Mouse (Mus musculus): Measurements from ENCODE around the gene Irgc1. TPM values are rescaled to one million over a fixed set of nuclear protein-coding genes. Genes with fewer than 3 reads are reported as not detected.

The Irgc1 gene
- polyA plus RNA-seq, 1 experiment from 2014 or later = not detected

DNA sequence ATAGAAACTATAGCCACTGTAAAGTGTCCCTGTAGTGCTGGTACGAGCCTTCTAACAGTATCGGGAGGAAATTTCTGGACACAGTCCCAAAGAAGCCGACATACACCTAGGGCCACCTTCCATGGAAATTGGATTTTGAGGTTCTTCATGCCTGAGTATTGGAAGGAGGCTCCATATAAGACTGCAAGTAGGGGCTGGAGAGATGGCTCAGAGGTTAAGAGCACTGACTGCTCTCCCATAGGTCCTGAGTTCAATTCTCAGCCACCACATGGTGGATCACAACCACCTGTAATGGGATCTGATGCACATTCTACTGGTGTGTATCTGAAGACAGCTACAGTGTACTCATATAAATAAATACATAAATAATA, 52.0 kb downstream of the Irgc1 start:
- Histone ChIP-seq H3K4me3 (ENCODE audit: control insufficient read depth in 1 of 2, insufficient read depth in 1 of 2, low read depth in 1 of 2, low read length in 2 of 2) (peak overlapping the region; percentile 61 to 83), H3K9me3 (ENCODE audit: control insufficient read depth, low read length) (peaks cover 4% of the 10 kb centered on the region; the same call in 1 of the 2 replicates), H3K27me3 (ENCODE audit: control insufficient read depth, insufficient read depth, low read length) (no peaks in the 10 kb centered on the region), H3K9ac (ENCODE audit: low read length) (peak overlapping the region; percentile 76), H3K4me1 (ENCODE audit: control insufficient read depth in 2 of 2, insufficient read depth in 2 of 2, low read length in 2 of 2) (peaks cover 3% of the 10 kb centered on the region in 2 experiments; a peak in 2 of 4 replicates), H3K27ac (replicated peaks in 1 of 2; ENCODE audit: control insufficient read depth in 1 of 2, insufficient read depth in 1 of 2, low read depth in 2 of 2, low read length in 2 of 2) (peak overlapping the region; percentile 73 to 97), H3K4me2 (ENCODE audit: low read length) (peak overlapping the region; percentile 58), H3K36me3 (ENCODE audit: control insufficient read depth, insufficient read depth, low read length) (peaks cover 30% of the 10 kb centered on the region)
- ATAC-seq (ENCODE audit: insufficient number of reproducible peaks, insufficient read depth, low FRiP score, low read depth) = no peak
- WGBS = 14% methylated on average over 3 of the region's 3 CpGs

DNA sequence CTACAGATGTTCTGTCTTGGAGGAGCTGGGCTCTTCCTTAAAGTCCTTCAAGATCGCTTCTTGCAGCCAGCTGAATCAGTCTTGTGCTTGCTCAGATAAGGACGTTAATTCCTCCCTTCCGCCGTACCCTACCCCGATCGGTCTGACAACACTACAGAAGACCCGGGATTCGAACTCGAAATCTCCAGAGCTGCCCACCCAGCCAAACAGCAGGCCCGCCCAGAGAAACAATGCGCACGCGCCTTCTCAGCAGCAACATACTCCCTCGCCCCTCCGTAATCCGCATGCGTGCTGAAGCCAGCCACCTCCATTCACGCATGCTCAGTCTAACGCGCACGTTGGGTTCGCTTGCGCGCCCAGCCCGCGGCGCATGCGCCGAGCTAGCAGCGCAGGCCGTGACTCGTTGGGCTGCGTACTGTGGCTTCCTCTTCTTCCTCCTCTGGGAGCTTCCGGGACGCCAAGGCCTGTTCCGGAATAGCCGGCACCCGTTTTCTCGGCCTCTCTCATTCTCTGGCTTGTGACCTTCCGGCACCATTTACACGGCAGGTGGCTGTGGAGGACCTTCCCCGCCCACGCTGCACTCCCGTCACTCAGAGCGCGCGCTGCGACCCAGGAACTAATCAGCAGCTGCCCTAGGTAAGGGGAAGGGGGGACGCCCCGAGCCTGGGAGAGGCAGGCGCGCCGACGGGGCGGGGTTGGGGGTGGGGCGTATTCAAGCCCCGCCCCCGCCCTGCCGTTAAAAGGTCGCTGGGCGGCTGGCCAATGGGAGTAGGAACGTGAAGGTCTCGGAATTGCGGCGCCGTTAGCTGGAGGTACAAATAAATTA, 52.6 kb downstream of the Irgc1 start, which contains the start of gene Smg9:
TSS of gene Smg9 (plus strand) at position 364 of the 826 bp plus-strand sequence.
- Histone ChIP-seq H3K36me3 (ENCODE audit: control insufficient read depth, insufficient read depth, low read length) (peaks cover 24% of the 10 kb centered on the region), H3K9me3 (ENCODE audit: control insufficient read depth, low read length) (peaks cover 4% of the 10 kb centered on the region; the same call in 1 of the 2 replicates), H3K4me1 (ENCODE audit: control insufficient read depth in 2 of 2, insufficient read depth in 2 of 2, low read length in 2 of 2) (peaks cover 3% of the 10 kb centered on the region in 2 experiments; a peak in 2 of 4 replicates), H3K4me2 (ENCODE audit: low read length) (peak within 1 kb of the TSS; percentile 58), H3K4me3 (ENCODE audit: control insufficient read depth in 1 of 2, insufficient read depth in 1 of 2, low read depth in 1 of 2, low read length in 2 of 2) (peak within 1 kb of the TSS; percentile 61 to 83), H3K27ac (replicated peaks in 1 of 2; ENCODE audit: control insufficient read depth in 1 of 2, insufficient read depth in 1 of 2, low read depth in 2 of 2, low read length in 2 of 2) (peak within 1 kb of the TSS; percentile 97 to 99), H3K27me3 (ENCODE audit: control insufficient read depth, insufficient read depth, low read length) (no peaks in the 10 kb centered on the region), H3K9ac (ENCODE audit: low read length) (peak within 1 kb of the TSS; percentile 76)
- WGBS = 3% methylated on average over 66 of the region's 66 CpGs
- peak; percentile 96 for ATAC-seq (ENCODE audit: insufficient number of reproducible peaks, insufficient read depth, low FRiP score, low read depth)

DNA sequence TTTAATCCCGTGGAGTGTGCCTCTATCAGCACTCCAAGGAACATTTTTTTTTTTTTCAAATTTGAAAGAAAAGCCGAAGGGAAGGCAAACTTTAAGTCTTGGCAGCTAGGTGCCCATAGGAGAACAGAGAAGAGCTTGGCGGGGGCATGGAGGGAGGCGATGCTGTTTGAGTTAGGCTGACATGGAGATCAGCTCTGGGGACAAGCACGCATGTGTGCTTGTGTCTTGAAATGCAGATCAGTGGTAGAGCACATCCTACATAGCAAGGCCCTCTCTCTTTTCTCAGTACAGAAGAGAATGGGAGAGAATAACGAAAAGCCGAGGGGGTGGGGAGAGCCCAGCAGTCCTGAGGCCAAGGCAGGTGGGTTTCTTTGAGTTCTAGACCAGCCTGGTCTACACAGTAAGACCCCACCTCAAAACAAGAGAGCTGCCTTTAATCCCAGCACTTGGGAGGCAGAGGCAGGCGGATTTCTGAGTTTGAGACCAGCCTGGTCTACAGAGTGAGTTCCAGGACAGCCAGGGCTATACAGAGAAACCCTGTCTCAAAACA, 53.7 kb downstream of the Irgc1 start:
- WGBS = 95% methylated on average over 8 of the region's 8 CpGs
- Histone ChIP-seq H3K9ac (ENCODE audit: low read length) (no peak overlapping the region), H3K4me3 (ENCODE audit: control insufficient read depth in 1 of 2, insufficient read depth in 1 of 2, low read depth in 1 of 2, low read length in 2 of 2) (no peak overlapping the region), H3K27me3 (ENCODE audit: control insufficient read depth, insufficient read depth, low read length) (no peaks in the 10 kb centered on the region), H3K4me1 (ENCODE audit: control insufficient read depth in 2 of 2, insufficient read depth in 2 of 2, low read length in 2 of 2) (peaks cover 3% of the 10 kb centered on the region in 2 experiments; a peak in 2 of 4 replicates), H3K27ac (replicated peaks in 1 of 2; ENCODE audit: control insufficient read depth in 1 of 2, insufficient read depth in 1 of 2, low read depth in 2 of 2, low read length in 2 of 2) (no peak overlapping the region), H3K36me3 (ENCODE audit: control insufficient read depth, insufficient read depth, low read length) (peaks cover 15% of the 10 kb centered on the region), H3K4me2 (ENCODE audit: low read length) (no peak overlapping the region), H3K9me3 (ENCODE audit: control insufficient read depth, low read length) (peaks cover 4% of the 10 kb centered on the region; the same call in 1 of the 2 replicates)
- no peak for ATAC-seq (ENCODE audit: insufficient number of reproducible peaks, insufficient read depth, low FRiP score, low read depth)

DNA sequence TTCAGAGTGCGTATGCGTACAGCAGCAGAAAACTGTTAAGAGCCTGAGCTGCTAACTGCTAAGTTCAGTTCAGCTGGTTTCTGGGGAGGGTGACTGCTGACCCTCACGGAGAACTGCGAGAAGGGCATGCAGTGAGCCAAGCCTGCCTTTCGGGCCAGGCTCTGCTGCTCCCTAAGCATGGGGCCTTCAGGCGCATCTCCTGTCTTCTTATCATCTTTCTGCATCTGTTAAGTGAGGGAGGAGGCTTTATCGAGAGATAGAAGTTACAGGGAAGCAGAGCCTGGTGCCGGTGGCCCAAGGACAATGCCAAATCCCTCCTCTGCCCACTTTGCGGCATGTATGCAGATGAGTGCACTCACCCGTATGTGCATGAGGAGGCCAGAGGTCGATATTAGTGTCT, 55.3 kb downstream of the Irgc1 start:
- Histone ChIP-seq H3K4me2 (ENCODE audit: low read length) (no peak overlapping the region), H3K27ac (replicated peaks in 1 of 2; ENCODE audit: control insufficient read depth in 1 of 2, insufficient read depth in 1 of 2, low read depth in 2 of 2, low read length in 2 of 2) (no peak overlapping the region), H3K9ac (ENCODE audit: low read length) (no peak overlapping the region), H3K36me3 (ENCODE audit: control insufficient read depth, insufficient read depth, low read length) (0 out of 2 replicates have a peak, but pooled peaks cover 1% of the 10 kb centered on the region), H3K4me1 (ENCODE audit: control insufficient read depth in 2 of 2, insufficient read depth in 2 of 2, low read length in 2 of 2) (peaks cover 3% of the 10 kb centered on the region in 2 experiments; a peak in 2 of 4 replicates), H3K4me3 (ENCODE audit: control insufficient read depth in 1 of 2, insufficient read depth in 1 of 2, low read depth in 1 of 2, low read length in 2 of 2) (no peak overlapping the region), H3K27me3 (ENCODE audit: control insufficient read depth, insufficient read depth, low read length) (no peaks in the 10 kb centered on the region), H3K9me3 (ENCODE audit: control insufficient read depth, low read length) (no peaks in the 10 kb centered on the region)
- 68% methylated on average over 11 of the region's 11 CpGs for WGBS
- no peak for ATAC-seq (ENCODE audit: insufficient number of reproducible peaks, insufficient read depth, low FRiP score, low read depth)

DNA sequence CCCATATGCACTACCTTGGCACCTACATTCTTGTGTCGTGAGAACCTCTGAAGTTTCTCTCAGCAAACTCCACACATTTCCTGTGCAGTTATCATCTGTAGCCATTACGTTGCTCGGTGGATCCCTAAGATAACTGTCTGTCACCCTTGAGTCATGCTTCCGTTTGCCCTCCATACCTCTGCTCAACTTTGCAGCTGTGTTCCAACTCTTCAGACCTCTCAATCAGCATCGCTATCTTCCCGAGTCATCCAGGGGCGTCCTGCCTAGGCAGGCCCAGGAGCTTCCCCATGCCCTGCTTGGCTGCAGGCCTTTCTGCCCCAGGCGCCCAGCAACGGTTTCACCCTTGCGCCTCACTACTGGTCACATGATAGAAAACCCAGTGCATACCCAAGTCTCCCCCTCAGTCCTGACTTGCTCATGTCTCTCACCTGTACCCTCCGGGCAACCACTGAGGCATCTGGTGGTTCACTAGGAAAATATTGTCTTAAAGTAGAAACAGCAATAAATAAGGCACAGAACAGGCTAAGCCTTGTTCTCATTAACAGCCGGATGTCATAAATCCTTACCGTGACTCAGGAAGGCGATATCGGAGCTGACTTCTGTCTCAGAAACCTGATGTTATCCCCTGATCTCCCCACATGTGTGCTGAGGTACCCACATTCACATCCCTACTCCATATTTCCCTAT, 57.5 kb downstream of the Irgc1 start:
- H3K9me3 ChIP-seq (ENCODE audit: control insufficient read depth, low read length) = no peaks in the 10 kb centered on the region
- WGBS = 69% methylated on average over 15 of the region's 15 CpGs
- H3K27ac ChIP-seq (replicated peaks in 1 of 2; ENCODE audit: control insufficient read depth in 1 of 2, insufficient read depth in 1 of 2, low read depth in 2 of 2, low read length in 2 of 2) = no peak overlapping the region
- no peak overlapping the region for H3K4me2 ChIP-seq (ENCODE audit: low read length)
- no peak for ATAC-seq (ENCODE audit: insufficient number of reproducible peaks, insufficient read depth, low FRiP score, low read depth)
- H3K4me3 ChIP-seq (ENCODE audit: control insufficient read depth in 1 of 2, insufficient read depth in 1 of 2, low read depth in 1 of 2, low read length in 2 of 2) = no peak overlapping the region
- H3K27me3 ChIP-seq (ENCODE audit: control insufficient read depth, insufficient read depth, low read length) = no peaks in the 10 kb centered on the region
- no peak overlapping the region for H3K9ac ChIP-seq (ENCODE audit: low read length)
- peaks cover 3% of the 10 kb centered on the region in 2 experiments; a peak in 2 of 4 replicates for H3K4me1 ChIP-seq (ENCODE audit: control insufficient read depth in 2 of 2, insufficient read depth in 2 of 2, low read length in 2 of 2)
- no peaks in the 10 kb centered on the region for H3K36me3 ChIP-seq (ENCODE audit: control insufficient read depth, insufficient read depth, low read length)

DNA sequence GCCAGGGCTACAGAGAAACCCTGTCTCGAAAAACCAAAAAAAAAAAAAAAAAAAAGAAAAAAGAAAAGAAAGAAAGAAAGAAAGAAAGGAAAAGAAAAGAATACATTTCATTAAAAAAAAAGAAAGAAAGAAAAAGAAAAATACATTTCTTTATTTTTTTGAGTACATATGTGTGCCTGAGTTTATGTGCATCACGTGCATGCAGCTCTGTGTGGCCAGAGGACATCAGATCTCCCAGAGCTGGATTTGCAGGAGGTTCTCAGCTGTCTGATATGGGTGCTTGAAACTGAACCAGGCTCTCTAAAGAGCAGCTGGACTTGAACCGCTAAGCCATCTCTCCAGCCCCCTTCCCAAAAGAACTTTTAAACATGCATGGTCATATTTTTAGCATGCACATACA, 58.0 kb downstream of the Irgc1 start:
- ATAC-seq (ENCODE audit: insufficient number of reproducible peaks, insufficient read depth, low FRiP score, low read depth) = no peak

DNA sequence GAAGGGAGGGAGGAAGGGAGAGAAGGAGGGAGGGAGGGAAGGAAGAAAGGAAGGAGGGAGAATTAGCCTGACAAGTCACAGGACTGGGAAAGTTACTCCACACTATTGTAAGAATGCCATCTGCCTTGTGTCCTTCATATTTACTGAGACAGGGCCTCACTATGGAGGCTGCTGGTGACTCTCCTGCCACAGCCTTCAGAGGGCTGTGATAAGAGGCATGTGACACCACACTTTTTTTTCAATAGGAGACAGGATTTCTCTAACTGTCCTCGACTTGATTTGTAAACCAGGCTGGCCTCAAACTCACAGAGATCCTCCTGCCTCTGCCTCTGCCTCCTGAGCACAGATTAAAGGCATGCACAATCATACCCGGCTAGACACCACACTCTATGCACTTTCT, 60.4 kb downstream of the Irgc1 start:
- no peaks in the 10 kb centered on the region for H3K4me1 ChIP-seq (ENCODE audit: control insufficient read depth in 2 of 2, insufficient read depth in 2 of 2, low read length in 2 of 2)
- H3K36me3 ChIP-seq (ENCODE audit: control insufficient read depth, insufficient read depth, low read length) = no peaks in the 10 kb centered on the region
- no peak overlapping the region for H3K27ac ChIP-seq (replicated peaks in 1 of 2; ENCODE audit: control insufficient read depth in 1 of 2, insufficient read depth in 1 of 2, low read depth in 2 of 2, low read length in 2 of 2)
- H3K9ac ChIP-seq (ENCODE audit: low read length) = no peak overlapping the region
- no peak overlapping the region for H3K4me3 ChIP-seq (ENCODE audit: control insufficient read depth in 1 of 2, insufficient read depth in 1 of 2, low read depth in 1 of 2, low read length in 2 of 2)
- H3K9me3 ChIP-seq (ENCODE audit: control insufficient read depth, low read length) = no peaks in the 10 kb centered on the region
- no peak overlapping the region for H3K4me2 ChIP-seq (ENCODE audit: low read length)
- ATAC-seq (ENCODE audit: insufficient number of reproducible peaks, insufficient read depth, low FRiP score, low read depth) = no peak
- no peaks in the 10 kb centered on the region for H3K27me3 ChIP-seq (ENCODE audit: control insufficient read depth, insufficient read depth, low read length)
- WGBS = 69% methylated on average over 2 of the region's 2 CpGs

More for the DNA sequence above, 58.0 kb downstream of the Irgc1 start:
- no peaks in the 10 kb centered on the region for H3K9me3 ChIP-seq (ENCODE audit: control insufficient read depth, low read length)
- H3K4me1 ChIP-seq (ENCODE audit: control insufficient read depth in 2 of 2, insufficient read depth in 2 of 2, low read length in 2 of 2) = peaks cover 2% of the 10 kb centered on the region in 2 experiments; a peak in 2 of 4 replicates
- WGBS = 73% methylated on average over 2 of the region's 3 CpGs
- no peak overlapping the region for H3K4me2 ChIP-seq (ENCODE audit: low read length)
- no peaks in the 10 kb centered on the region for H3K27me3 ChIP-seq (ENCODE audit: control insufficient read depth, insufficient read depth, low read length)
- H3K27ac ChIP-seq (replicated peaks in 1 of 2; ENCODE audit: control insufficient read depth in 1 of 2, insufficient read depth in 1 of 2, low read depth in 2 of 2, low read length in 2 of 2) = no peak overlapping the region
- no peaks in the 10 kb centered on the region for H3K36me3 ChIP-seq (ENCODE audit: control insufficient read depth, insufficient read depth, low read length)
- H3K9ac ChIP-seq (ENCODE audit: low read length) = no peak overlapping the region
- no peak overlapping the region for H3K4me3 ChIP-seq (ENCODE audit: control insufficient read depth in 1 of 2, insufficient read depth in 1 of 2, low read depth in 1 of 2, low read length in 2 of 2)
